Mouse (Mus musculus): ENCODE measurements around the gene Rap2b. TPM values are rescaled to one million over a fixed set of nuclear protein-coding genes. Genes with fewer than 3 reads are reported as not detected.

Gene Rap2b
- polyA plus RNA-seq, 1 experiment from 2014 or later = 9.0 TPM

DNA sequence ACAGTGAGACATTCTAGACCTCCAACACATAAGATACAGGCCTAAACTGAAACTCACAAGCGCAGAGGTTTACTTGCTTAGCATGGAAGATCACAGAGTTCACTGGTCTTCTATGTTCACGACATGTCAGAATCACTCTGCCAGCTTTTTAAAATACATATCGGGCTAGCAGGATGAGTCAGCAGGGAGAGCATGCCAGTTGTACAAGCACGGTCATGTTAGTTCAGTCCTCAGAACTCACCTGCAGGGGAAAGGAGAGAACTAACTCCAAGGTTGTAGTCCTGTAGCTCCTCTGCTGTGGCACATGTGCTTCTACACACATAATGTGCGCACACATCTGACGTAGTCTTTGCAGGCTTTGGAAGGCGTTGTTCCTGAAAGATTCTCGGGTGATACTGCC, 14.6 kb downstream of the Rap2b start:
- H3K4me2 ChIP-seq = no peak overlapping the region
- DNase-seq (no peak), ATAC-seq (ENCODE audit: insufficient read depth) (no peak)
- no peak overlapping the region for H3K27ac ChIP-seq (ENCODE audit: low read depth)
- H3K9ac ChIP-seq = no peak overlapping the region
- WGBS = 86% methylated on average over 8 of the region's 8 CpGs
- no peak overlapping the region for H3K4me3 ChIP-seq (ENCODE audit: low read depth, low read length)
- no peaks in the 10 kb centered on the region for H3K27me3 ChIP-seq (ENCODE audit: insufficient read depth, low read length)
- H3K4me1 ChIP-seq (ENCODE audit: insufficient read depth) = no peaks in the 10 kb centered on the region
- H3K36me3 ChIP-seq (ENCODE audit: insufficient read depth) = no peaks in the 10 kb centered on the region
- TF ChIP-seq CTCF (IDR thresholded peaks at IDR 0.05; ENCODE audit: low read depth) = no peak
- no peaks in the 10 kb centered on the region for H3K9me3 ChIP-seq (ENCODE audit: low read depth, low read length)

DNA sequence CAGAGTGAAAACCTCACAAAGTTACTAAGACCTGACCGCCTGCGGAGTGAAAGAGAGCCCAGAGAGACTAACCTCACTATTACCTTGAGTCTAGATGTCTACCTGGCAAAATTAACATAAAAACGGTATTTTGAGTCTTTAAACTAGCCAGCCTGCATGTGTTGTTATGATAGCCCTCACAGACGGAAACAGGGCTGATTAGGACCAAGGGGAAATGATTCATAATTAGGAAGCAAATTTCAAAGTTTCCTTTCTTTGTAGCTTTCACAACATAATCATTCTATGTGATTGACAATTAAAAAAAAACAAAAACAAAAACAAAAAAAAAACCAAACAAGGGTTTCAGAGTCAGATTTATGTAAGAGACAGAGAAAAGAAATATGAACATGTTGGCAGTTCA, 24.9 kb downstream of the Rap2b start:
- no peaks in the 10 kb centered on the region for H3K27me3 ChIP-seq (ENCODE audit: insufficient read depth, low read length)
- 68% methylated on average over 4 of the region's 4 CpGs for WGBS
- no peaks in the 10 kb centered on the region for H3K36me3 ChIP-seq (ENCODE audit: insufficient read depth)
- H3K4me3 ChIP-seq (ENCODE audit: low read depth, low read length) = no peak overlapping the region
- no peak overlapping the region for H3K9ac ChIP-seq
- H3K9me3 ChIP-seq (ENCODE audit: low read depth, low read length) = no peaks in the 10 kb centered on the region
- no peak overlapping the region for H3K4me2 ChIP-seq
- ATAC-seq (ENCODE audit: insufficient read depth) (no peak), DNase-seq (no peak)
- H3K4me1 ChIP-seq (ENCODE audit: insufficient read depth) = no peaks in the 10 kb centered on the region
- TF ChIP-seq CTCF (IDR thresholded peaks at IDR 0.05; ENCODE audit: low read depth) = no peak
- H3K27ac ChIP-seq (ENCODE audit: low read depth) = no peak overlapping the region

DNA sequence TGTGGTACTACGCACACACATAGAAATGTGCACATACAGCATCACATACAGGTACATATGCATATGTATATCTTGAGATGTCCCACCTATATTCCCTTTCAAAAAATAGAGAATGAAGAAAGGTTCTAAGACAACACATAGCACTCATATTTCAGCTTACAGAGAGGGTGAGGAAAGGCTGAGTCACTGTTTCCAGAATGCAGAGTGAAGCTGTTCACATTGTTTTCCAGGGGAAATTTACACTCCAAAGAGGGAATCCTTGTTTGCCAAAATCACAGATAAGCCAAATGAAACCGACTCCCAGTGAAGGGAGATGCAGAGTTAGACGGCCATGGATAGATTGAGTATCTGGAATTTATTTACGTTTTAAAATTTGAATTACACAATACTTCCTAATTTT, 30.1 kb downstream of the Rap2b start:
- DNase-seq (no peak), ATAC-seq (ENCODE audit: insufficient read depth) (no peak)
- H3K27ac ChIP-seq (ENCODE audit: low read depth) = no peak overlapping the region
- H3K36me3 ChIP-seq (ENCODE audit: insufficient read depth) = no peaks in the 10 kb centered on the region
- H3K9ac ChIP-seq = no peak overlapping the region
- no peak overlapping the region for H3K4me2 ChIP-seq
- no peak for TF ChIP-seq CTCF (IDR thresholded peaks at IDR 0.05; ENCODE audit: low read depth)
- WGBS = 50% methylated on average over 4 of the region's 4 CpGs
- H3K4me3 ChIP-seq (ENCODE audit: low read depth, low read length) = no peak overlapping the region
- H3K9me3 ChIP-seq (ENCODE audit: low read depth, low read length) = no peaks in the 10 kb centered on the region
- no peaks in the 10 kb centered on the region for H3K4me1 ChIP-seq (ENCODE audit: insufficient read depth)
- H3K27me3 ChIP-seq (ENCODE audit: insufficient read depth, low read length) = no peaks in the 10 kb centered on the region

DNA sequence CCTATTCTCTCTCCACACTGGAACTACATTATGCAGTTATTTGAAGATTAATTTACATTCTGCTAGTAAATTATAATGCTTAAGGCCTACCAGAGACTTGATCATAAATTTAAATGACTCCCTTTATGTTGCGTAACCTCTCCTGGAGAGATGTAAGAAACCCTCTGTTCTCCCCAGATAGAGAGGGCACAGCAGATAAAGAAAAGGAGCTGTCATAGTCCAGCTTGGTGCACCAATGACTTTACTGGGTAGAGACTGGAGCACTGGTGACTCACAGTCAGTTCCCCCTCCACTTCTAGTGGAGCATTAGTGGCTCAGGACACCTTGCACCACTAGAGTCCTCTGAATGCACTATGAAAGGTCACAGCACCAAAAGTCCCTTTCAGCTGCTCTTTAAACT, 31.4 kb downstream of the Rap2b start:
- 97% methylated on average over 1 of the region's 1 CpGs for WGBS
- no peak for ATAC-seq (ENCODE audit: insufficient read depth)
- H3K27ac ChIP-seq (ENCODE audit: low read depth) = no peak overlapping the region
- H3K27me3 ChIP-seq (ENCODE audit: insufficient read depth, low read length) = no peaks in the 10 kb centered on the region
- no peak overlapping the region for H3K4me3 ChIP-seq (ENCODE audit: low read depth, low read length)
- H3K4me2 ChIP-seq = no peak overlapping the region
- DNase-seq = no peak
- H3K9me3 ChIP-seq (ENCODE audit: low read depth, low read length) = no peaks in the 10 kb centered on the region
- no peaks in the 10 kb centered on the region for H3K36me3 ChIP-seq (ENCODE audit: insufficient read depth)
- H3K4me1 ChIP-seq (ENCODE audit: insufficient read depth) = no peaks in the 10 kb centered on the region
- no peak for TF ChIP-seq CTCF (IDR thresholded peaks at IDR 0.05; ENCODE audit: low read depth)
- no peak overlapping the region for H3K9ac ChIP-seq

DNA sequence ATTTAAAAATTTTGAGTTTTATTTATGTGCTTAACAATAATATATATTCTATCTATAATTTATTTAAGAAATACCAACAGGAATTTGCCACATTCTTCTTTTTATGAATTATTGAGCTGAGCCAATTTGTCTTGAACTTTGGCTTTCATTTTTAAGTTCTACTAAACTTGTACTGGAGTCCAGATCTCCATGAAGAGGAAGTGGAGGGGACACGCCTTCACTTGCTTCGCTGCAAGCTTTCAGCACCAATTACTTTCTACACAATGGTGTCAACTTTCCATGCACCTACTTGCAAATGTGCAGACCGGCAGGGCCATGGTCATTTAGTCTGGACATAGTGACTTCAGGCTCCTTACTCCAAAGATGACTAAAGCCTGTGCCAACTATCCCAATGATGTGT, 32.1 kb downstream of the Rap2b start:
- WGBS = 56% methylated on average over 3 of the region's 3 CpGs
- no peaks in the 10 kb centered on the region for H3K27me3 ChIP-seq (ENCODE audit: insufficient read depth, low read length)
- H3K9ac ChIP-seq = no peak overlapping the region
- no peaks in the 10 kb centered on the region for H3K9me3 ChIP-seq (ENCODE audit: low read depth, low read length)
- H3K4me3 ChIP-seq (ENCODE audit: low read depth, low read length) = no peak overlapping the region
- ATAC-seq (ENCODE audit: insufficient read depth) (no peak), DNase-seq (no peak)
- H3K36me3 ChIP-seq (ENCODE audit: insufficient read depth) = no peaks in the 10 kb centered on the region
- no peak for TF ChIP-seq CTCF (IDR thresholded peaks at IDR 0.05; ENCODE audit: low read depth)
- no peak overlapping the region for H3K4me2 ChIP-seq
- no peak overlapping the region for H3K27ac ChIP-seq (ENCODE audit: low read depth)
- no peaks in the 10 kb centered on the region for H3K4me1 ChIP-seq (ENCODE audit: insufficient read depth)

DNA sequence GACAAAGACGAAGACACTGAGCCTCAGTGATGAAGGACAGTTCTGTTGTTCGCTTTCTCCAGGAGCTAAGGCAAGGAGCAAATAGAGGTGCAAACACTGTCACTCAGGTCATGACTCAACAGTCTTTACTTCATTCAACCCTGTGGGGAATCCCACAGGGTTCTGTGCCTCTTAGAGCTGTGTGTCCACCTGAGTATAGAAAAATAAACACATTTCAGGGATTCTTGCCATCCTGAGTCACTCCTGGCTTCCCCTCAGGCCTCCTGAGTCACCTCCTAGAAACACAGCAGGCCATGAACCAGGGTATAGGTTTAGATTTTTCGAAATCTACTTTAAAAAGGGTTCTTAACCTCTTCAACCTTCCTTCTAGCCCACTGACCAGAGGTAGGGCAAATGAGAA, 33.9 kb downstream of the Rap2b start:
- H3K4me2 ChIP-seq = no peak overlapping the region
- 76% methylated on average over 3 of the region's 3 CpGs for WGBS
- ATAC-seq (ENCODE audit: insufficient read depth) = no peak
- TF ChIP-seq CTCF (IDR thresholded peaks at IDR 0.05; ENCODE audit: low read depth) = no peak
- no peaks in the 10 kb centered on the region for H3K27me3 ChIP-seq (ENCODE audit: insufficient read depth, low read length)
- DNase-seq = no peak
- no peak overlapping the region for H3K27ac ChIP-seq (ENCODE audit: low read depth)
- H3K36me3 ChIP-seq (ENCODE audit: insufficient read depth) = no peaks in the 10 kb centered on the region
- H3K4me3 ChIP-seq (ENCODE audit: low read depth, low read length) = no peak overlapping the region
- H3K9me3 ChIP-seq (ENCODE audit: low read depth, low read length) = no peaks in the 10 kb centered on the region
- no peaks in the 10 kb centered on the region for H3K4me1 ChIP-seq (ENCODE audit: insufficient read depth)
- H3K9ac ChIP-seq = no peak overlapping the region

DNA sequence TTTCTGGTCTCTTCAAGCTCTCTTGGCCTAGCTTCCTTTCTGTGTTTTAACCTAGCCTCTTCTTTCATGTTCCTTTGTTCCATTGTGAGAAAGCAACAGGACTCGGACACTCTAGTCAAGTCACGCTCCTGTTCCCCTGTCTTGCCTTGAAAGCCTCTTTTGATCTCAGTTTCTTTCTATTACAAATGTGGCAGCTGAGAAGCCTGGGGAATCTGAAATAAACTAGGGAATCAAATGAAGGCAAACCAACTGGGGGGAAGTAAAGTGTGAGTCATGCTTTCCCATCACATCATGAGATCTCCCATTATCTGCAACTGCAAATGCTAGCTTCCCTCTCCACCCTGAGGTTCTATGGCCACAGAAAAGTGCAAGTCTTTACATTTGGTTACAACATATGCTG, 35.3 kb downstream of the Rap2b start:
- H3K4me1 ChIP-seq (ENCODE audit: insufficient read depth) = no peaks in the 10 kb centered on the region
- H3K9ac ChIP-seq = no peak overlapping the region
- DNase-seq (no peak), ATAC-seq (ENCODE audit: insufficient read depth) (no peak)
- no peaks in the 10 kb centered on the region for H3K36me3 ChIP-seq (ENCODE audit: insufficient read depth)
- no peak overlapping the region for H3K4me2 ChIP-seq
- H3K9me3 ChIP-seq (ENCODE audit: low read depth, low read length) = no peaks in the 10 kb centered on the region
- no peak for TF ChIP-seq CTCF (IDR thresholded peaks at IDR 0.05; ENCODE audit: low read depth)
- H3K27ac ChIP-seq (ENCODE audit: low read depth) = no peak overlapping the region
- no peak overlapping the region for H3K4me3 ChIP-seq (ENCODE audit: low read depth, low read length)
- WGBS = 69% methylated on average over 2 of the region's 2 CpGs
- no peaks in the 10 kb centered on the region for H3K27me3 ChIP-seq (ENCODE audit: insufficient read depth, low read length)

DNA sequence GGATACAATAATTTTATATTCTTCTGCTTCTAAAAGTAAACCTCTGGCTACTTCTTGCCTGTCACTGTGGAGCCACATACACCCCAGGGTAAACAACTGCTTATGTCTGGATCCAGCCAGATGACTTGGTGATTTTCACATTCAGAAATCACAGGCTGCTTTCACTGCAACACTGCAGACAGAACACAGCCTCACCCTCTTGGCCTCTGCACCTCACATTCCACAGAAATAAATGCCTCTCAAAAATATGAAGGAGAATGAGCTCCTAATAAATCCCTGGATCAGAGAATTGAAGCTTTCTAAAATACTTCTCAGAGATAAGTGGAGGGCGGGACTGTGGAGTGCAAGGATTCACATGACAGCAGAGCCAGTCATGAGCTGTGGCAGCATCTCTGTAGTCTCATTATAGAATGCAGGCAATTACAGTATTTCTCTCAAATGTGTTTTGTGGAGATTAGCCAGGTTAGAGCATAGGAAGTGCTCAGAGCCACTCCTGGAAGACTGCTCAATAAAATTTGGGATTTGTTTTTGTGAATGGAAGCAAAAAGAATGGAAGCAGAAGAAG, 39.5 kb downstream of the Rap2b start:
- H3K9ac ChIP-seq = no peak overlapping the region
- no peak overlapping the region for H3K27ac ChIP-seq (ENCODE audit: low read depth)
- H3K4me2 ChIP-seq = no peak overlapping the region
- ATAC-seq (ENCODE audit: insufficient read depth) = no peak
- no peak for DNase-seq
- WGBS = 34% methylated on average over 1 of the region's 1 CpGs
- no peaks in the 10 kb centered on the region for H3K9me3 ChIP-seq (ENCODE audit: low read depth, low read length)
- no peak overlapping the region for H3K4me3 ChIP-seq (ENCODE audit: low read depth, low read length)
- H3K27me3 ChIP-seq (ENCODE audit: insufficient read depth, low read length) = no peaks in the 10 kb centered on the region
- no peaks in the 10 kb centered on the region for H3K4me1 ChIP-seq (ENCODE audit: insufficient read depth)
- no peaks in the 10 kb centered on the region for H3K36me3 ChIP-seq (ENCODE audit: insufficient read depth)
- TF ChIP-seq CTCF (IDR thresholded peaks at IDR 0.05; ENCODE audit: low read depth) = no peak

All from lung, embryonic 14.5 days (tissue).